In the genomic region with DNA sequence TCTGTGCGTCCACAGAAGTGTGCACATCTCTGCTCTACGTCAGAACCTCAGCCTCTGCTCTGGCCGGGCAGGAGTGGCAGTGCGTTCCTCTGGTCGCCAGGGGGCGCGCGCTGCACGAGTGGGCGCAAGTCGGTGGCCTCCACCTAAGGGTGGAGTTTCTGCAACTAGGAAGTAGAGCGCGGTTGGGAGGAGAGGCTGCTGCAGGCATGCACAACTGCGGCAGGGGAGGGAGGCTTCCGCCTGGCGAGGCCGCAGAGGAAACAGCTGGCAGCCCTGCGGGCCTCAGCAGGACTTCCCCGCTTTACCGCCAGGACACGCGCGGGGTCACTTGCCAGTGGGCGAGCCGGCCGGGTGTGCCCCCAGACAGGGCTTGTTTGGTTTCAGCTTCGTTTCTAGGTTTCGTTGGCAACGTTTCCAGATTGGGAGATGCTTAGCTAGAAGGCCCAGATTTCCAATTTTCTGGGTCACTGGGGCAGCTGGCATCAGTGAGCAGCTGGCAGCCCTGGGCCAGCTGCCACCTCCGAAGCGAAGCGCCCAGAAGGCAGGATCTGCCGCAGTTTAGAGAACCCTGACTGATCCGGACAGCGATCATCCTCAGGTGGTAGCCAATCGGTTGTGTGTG, we compare ENCODE assay signal across 8 mouse cellular contexts. TPM values are rescaled to one million over a fixed set of nuclear protein-coding genes. Genes with fewer than 3 reads are reported as not detected.
DNase-seq lines count a peak whose midpoint lies in the region; ATAC-seq lines count a peak whose summit lies in the region.

No protein-coding gene starts in this region.

- WGBS in hindbrain, embryonic 14.5 days, result 2% methylated on average over 36 of the region's 36 CpGs

- ATAC-seq in hindbrain, embryonic 14.5 days (ENCODE audit: low FRiP score), result peak; percentile 83

- peaks cover 10% of the 10 kb centered on the region; the same call in 1 of the 2 replicates for H3K36me3 ChIP-seq in hindbrain, embryonic 14.5 days (replicated peaks; ENCODE audit: control insufficient read depth, insufficient read depth)

- DNase-seq in T-cell, adult 2 months (ENCODE audit: low spot score), result peak; percentile 95
- peak; percentile 94 to 96 for DNase-seq in cerebellum, postnatal 25 days
- peak; percentile 90 to 91 for DNase-seq in frontal cortex, postnatal 25 days (ENCODE audit: low spot score in 2 of 2)
- peak; percentile 82 for DNase-seq in hindbrain, embryonic 14.5 days (ENCODE audit: low spot score)
- DNase-seq in layer of hippocampus, postnatal 36 days, result peak; percentile 88 to 89
- peak; percentile 95 for DNase-seq in lung, postnatal 25 days (ENCODE audit: low spot score)
- peak; percentile 66 for DNase-seq in retina, adult 2 months (ENCODE audit: low read depth, low spot score)
- DNase-seq in thymus, postnatal 25 days, result peak; percentile 97

- H3K4me3 ChIP-seq in hindbrain, embryonic 14.5 days (replicated peaks; ENCODE audit: low read length), result peak overlapping the region; percentile 36

- H3K27ac ChIP-seq in hindbrain, embryonic 14.5 days, result peak overlapping the region; percentile 48

- peak overlapping the region; percentile 44 for H3K9ac ChIP-seq in hindbrain, embryonic 14.5 days

- no peaks in the 10 kb centered on the region for H3K9me3 ChIP-seq in hindbrain, embryonic 14.5 days (ENCODE audit: control insufficient read depth, low read length)

- no peaks in the 10 kb centered on the region for H3K27me3 ChIP-seq in hindbrain, embryonic 14.5 days (ENCODE audit: control insufficient read depth, insufficient read depth, low read length)

- H3K4me2 ChIP-seq in hindbrain, embryonic 14.5 days (replicated peaks), result peak overlapping the region; percentile 59

- peaks cover 7% of the 10 kb centered on the region for H3K4me1 ChIP-seq in hindbrain, embryonic 14.5 days (replicated peaks; ENCODE audit: control insufficient read depth, insufficient read depth, low read length)

RNA-seq across cellular contexts. Expression of a gene that starts 22.1 kb away (rescaled TPM):
- polyA plus RNA-seq in hindbrain, embryonic 14.5 days (2014; fragmentation: Nextera tagmentation; extraction: Ambion mirVana), result 21.2 and 21.8 TPM in 2 replicates
- total RNA-seq in layer of hippocampus, postnatal 36 days (2021), result 10 to 100 TPM; 22.1 to 22.4 TPM

RNA-seq across cellular contexts. Expression of a gene that starts 28.7 kb away (rescaled TPM):
- polyA plus RNA-seq in hindbrain, embryonic 14.5 days (2014; fragmentation: Nextera tagmentation; extraction: Ambion mirVana), result 11.9 and 13.7 TPM in 2 replicates
- 1 to 10 TPM; 3.5 to 4.5 TPM for total RNA-seq in layer of hippocampus, postnatal 36 days (2021)

Comparison
In these comparisons a context has a peak if more than half of its experiments do, and no peak if none do; other contexts are left out.
1. Peak in every context shown above with its lines: DNase-seq, ATAC-seq, H3K4me3 ChIP-seq and H3K27ac ChIP-seq.